Mouse (Mus musculus): ENCODE measurements around the gene Gm14124.
A peak's percentile ranks its signal among the peaks of the same experiment; 100 is the strongest.
"Not testable (repeated sequence)": the region's sequence is repeated elsewhere in the genome, so short reads cannot be mapped to it uniquely, and the experiment has no call there.

Gm14124 gene

GRCm38 (mm10) chr2:150257291-150257690 lies at the start of gene Gm14124:
Gene Gm14124, plus strand, starts transcription at chr2:150257517.
- not testable (repeated sequence) for DNase-seq (ENCODE audit: low spot score in 2 of 2)

- DNase-seq (ENCODE audit: low spot score in 2 of 2) = peak; percentile 35 to 63
These were observed 39.5 kb upstream of the Gm14124 start, which contains the start of gene Zfp937 for GRCm38 (mm10) chr2:150217600-150218362. Gene Zfp937, plus strand, starts transcription at chr2:150218073.

DNA sequence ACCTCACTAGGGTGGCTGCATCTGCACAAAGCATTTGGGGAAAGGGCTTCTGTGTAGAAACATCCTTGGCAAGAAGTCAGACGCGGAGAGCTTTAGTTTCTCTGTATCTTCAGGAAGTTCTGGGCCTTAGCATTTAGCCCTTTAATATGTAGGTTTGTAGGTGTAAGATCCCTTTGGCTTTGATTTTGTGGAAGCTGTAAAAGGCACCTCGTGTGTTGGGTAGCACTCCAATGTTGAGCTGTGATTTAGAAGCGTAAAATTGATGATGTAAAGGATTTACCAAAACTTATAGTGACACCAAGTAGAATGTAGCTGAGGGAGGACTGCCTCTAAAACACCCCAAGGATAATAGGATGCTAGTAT lies 39.0 kb upstream of the Gm14124 start:
- DNase-seq (ENCODE audit: low spot score in 2 of 2) = not testable (repeated sequence)

DNA sequence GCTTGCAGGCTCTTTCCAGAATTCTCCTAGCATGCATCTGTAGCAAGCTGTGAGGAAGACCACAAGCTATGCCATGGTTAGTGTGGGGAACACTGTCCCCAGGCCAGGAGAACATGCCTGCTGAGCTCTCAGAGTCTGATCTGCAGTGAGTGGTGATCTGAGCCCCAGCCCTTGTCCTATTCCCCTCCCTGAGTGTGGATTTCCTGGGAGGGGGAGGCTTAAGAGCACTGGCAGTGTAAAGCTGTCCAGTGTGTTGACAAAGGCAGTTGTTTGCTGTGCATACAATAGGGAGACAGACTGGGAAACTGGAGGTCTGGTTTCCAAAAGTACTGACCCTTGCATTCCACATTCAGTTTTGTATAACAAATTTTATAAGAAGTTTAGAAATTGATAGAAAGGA lies 34.1 kb upstream of the Gm14124 start:
- not testable (repeated sequence) for DNase-seq (ENCODE audit: low spot score in 2 of 2)

GRCm38 (mm10) chr2:150243211-150243610 lies 14.1 kb upstream of the Gm14124 start:
- DNase-seq (ENCODE audit: low spot score in 2 of 2) = no peak

DNA sequence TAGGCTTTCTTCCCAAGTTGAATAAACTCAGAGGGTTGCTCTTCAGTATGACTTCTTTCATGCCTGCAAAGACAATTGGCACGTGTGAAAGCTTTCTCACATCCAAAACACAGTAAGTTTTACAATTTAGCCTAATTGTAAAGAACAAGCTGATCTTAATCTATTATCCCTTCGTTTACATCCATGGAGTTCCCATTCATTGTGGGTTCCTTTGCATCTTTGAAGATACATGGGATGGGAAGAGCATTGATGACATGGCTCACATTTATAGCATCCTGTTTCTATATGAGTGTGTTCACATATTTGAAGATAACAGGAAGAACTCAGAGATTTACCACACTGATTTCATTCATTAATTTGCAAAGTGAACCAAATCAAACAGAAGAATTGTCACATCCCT lies 1.8 kb upstream of the Gm14124 start, which contains the start of gene Gm21994:
Gene Gm21994 (minus strand): TSS at position 101 of the 400 bp plus-strand sequence.
- not testable (repeated sequence) for DNase-seq (ENCODE audit: low spot score in 2 of 2)

DNA sequence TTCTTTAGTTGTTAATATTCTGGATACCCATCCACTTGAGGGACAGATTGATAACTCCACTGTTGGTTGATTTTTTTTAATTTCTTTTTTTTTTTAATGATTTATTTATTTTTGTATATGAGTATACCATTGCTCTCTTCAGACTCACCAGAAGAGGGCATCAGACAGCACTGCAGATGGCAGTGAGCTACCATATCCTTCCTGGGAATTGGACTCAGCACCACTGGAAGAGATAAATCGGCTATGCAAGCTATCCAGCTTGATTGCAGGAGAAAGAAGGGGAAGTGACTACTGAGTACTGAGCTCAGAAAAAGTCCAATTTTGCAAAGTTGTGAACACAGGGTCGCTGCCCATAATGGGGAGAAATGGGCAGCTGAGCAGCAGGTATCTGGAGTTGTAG lies 456 bp upstream of the Gm14124 start:
- DNase-seq (ENCODE audit: low spot score in 2 of 2) = not testable (repeated sequence)

DNA sequence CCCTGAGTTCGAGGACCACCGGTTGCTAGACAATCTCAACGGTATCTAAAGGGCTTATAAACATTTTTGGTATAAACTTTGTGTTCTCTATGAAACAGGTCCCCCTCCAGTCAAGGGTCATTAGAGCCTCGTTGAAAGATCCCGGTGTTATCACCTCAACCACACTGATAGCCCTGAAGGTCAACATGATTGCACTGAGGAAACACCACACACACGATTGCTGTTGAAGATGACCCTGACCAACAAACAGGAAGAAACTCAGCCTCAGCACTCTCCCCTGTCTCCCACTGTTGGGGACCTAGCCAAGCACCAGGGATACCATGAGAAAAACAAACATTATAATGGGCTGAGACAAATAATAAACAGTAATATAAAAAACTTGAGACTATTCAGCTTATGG lies 36.4 kb downstream of the Gm14124 start:
- no peak for DNase-seq (ENCODE audit: low spot score in 2 of 2)

DNA sequence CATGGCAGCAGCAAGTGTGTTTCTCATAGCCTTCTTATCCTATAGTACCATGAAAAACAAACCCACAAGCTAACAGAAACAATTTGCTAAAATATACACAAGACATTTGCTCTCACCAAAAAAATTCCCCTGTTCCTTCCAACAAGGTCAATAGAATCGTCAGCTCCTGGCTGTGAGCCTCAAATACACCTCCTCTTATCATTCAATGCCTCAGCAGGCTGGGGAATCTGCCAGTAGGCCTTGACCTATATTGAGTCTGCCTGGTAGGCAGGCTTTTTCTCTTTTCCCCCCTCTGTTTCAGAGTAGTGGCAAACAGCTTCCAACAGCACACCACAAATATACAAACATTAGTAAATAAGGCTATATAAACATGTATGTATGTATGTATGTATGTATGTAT lies 41.8 kb downstream of the Gm14124 start:
- DNase-seq (ENCODE audit: low spot score in 2 of 2) = no peak

- DNase-seq (ENCODE audit: low spot score in 2 of 2) = no peak
These were observed 50.0 kb downstream of the Gm14124 start for GRCm38 (mm10) chr2:150307183-150307773.

DNA sequence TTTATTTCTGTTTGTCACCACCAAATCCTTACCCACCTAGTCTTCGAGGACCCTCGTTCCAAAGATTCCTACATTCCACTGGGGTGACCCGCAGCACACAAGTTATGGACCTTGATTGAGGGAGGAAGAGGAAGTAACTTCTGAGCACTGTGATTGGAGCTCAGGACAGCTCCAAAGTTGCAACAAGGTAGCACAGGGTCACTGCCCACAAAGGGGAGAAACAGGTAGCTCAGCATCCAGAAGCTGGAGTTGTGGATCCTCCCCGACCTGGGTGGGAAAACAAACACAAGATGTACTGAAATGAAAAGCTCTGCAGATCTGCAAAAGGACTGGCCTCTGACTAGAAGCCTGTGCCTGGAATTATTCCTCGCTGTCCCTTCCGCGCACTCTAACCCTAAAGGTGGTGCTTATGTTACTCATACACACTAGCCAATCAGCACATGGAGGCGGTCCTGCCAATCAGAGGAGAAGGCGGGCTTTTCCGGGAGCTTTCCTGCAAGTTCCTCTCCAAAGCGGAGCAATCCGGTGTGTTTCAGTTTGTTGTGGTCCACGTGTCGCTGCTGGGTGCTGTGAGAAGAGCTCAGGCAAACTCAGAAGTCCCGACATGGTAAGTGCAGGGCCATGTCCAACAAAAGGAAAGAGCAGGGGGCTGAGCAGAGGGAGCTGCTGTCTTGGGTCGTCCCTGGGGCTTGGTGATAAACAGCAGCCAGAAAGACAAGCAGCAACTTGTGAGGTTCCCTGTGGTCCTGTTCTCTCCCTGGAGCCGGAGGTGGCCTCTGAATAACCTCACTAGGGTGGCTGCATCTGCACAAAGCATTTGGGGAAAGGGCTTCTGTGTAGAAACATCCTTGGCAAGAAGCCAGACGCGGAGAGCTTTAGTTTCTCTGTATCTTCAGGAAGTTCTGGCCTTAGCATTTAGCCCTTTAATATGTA lies 53.9 kb downstream of the Gm14124 start:
- peak; percentile 56 to 84 for DNase-seq (ENCODE audit: low spot score in 2 of 2)

- no peak for DNase-seq (ENCODE audit: low spot score in 2 of 2)
These were observed 58.8 kb downstream of the Gm14124 start for GRCm38 (mm10) chr2:150316140-150316539.

- DNase-seq (ENCODE audit: low spot score in 2 of 2) = no peak
These were observed 61.7 kb downstream of the Gm14124 start for GRCm38 (mm10) chr2:150318973-150319372.

Data from cerebellum, postnatal 4 days (tissue).